Mouse (Mus musculus): ENCODE results near the gene Gm5065.

The Gm5065 gene

DNA sequence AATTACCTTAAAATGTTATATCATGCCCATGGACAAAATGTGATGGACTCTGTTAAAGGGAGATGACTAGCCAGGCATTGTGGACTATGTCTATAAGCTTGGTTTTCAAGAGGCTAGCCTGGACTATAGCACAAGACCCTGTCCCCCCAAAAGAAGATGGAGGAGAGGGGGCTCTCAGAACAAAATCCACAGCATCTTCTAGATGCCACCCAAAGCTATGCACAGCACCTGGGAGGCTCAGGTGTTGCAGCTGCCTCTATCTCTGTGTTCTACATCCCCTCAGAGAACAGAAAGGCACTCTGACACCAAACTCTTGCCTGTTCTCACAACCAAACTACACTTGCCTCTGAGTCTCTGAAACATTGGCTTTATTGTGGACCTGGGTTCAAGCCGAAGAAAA lies at the start of gene Gm5065:
Gm5065 (plus strand) TSS at position 301 of the 400 bp plus-strand sequence.
- no peak for DNase-seq

DNA sequence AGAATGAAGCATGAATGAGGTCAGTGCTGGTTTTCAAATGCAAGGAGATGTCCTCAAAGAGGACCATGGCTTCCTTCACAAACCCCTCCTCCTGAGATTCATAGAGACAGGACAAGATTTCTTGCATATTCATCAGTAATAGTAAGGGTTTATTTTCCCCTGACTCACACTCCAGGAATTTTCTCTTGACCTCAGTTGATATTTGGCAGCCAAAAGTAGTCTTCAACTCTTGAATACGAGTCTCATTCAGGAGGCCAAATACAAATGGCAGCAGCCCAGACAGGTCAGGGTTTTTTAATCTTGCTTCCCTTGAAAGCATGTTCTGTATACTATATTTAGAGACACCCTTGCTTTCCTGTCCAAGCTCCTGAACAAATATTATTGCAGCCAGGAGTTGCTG lies 22.8 kb upstream of the Gm5065 start:
- DNase-seq = no peak

DNA sequence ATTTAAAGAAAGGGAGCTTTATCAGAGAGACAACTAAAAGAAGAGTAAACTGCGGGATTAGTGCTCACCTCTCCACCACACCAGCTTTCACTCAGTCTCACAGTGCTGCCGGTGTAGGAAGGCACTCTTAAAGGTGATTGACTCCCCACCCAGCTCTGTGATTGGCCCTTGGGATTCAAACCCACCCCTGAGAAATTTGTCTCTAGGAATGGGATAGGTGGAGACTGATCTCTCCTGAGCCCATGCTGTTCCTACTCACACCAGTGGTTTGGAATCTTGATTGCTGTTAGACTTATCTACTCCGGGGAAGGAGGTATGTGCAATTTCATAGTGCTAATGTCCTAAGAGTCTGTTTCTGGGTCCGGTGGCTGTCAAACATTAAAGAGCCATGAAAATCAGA lies 598 bp downstream of the Gm5065 start, which contains the start of gene Nlrp2:
Nlrp2 (minus strand) TSS at position 101 of the 400 bp plus-strand sequence.
- no peak for DNase-seq

DNA sequence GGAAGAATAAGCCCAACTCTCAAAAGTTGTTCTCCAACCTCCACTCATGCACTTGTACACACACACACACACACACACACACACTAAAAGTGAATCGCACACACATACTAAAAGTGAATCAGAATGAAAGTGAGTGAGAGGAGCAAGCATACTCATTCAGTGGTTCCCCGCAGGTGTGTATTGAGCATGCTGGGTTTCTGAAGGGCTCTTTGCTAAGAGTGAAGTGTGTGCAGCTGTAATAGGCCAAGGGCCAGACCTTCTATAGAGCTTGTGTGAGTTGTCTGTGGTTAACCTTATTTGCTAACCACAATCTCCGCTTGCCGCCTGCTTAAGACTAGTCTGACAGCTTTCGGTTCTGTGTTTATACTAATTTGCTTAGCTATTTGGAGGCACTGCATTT lies 13.3 kb downstream of the Gm5065 start:
- DNase-seq = no peak

DNA sequence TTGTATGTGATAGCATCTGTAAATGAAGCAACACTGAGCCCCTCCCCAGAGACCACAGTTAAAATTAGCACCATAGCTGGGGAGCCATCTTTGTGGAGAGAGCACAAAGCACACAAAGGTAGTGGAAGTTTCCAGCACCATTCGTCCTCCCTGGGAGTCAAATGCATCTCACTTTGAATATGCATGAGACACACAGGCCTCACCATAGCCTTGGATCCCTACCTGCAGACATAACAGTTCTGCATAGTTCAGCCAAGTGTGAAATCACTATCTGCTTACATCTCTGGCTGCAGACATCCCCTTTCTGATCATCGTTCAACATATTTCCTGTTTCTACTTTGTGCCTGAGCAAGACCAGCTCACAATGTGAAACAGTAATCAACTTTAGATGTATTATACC lies 16.4 kb downstream of the Gm5065 start:
- DNase-seq = no peak

DNA sequence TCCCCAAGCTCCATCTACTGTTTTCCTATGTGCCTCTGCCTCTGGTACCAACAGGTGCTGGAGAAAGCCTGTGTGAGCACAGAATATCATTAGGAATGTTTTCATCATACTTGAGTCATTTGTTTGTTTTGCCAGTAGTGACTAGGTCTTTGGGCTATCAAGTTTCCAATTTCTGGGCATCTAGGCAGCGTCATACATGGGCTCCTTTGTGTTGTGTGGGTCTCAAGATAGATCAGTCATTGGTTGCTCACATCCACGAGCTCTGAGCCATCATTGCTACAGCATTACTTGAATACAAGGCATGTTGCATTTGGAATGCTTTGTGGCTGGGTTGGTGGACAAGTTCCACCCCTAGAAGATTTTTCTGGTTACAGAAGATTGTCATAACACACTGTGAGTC lies 55.9 kb downstream of the Gm5065 start:
- DNase-seq = no peak
